In genomic region chr4:153905076-153905475, GRCm38 (mm10) we compare ENCODE assay signal across 18 mouse cellular contexts.
"Had no signal": no experiment of that assay in that cellular context is flagged by ENCODE, and none has a peak within 500 bp of the region (broad histone marks: within the 10 kb centered on the region; RNA-seq: fewer than 3 reads in every experiment).

No protein-coding gene starts in this region.

- H3K9ac ChIP-seq: liver, embryonic 13.5 days; neural tube, embryonic 15.5 days had no signal

- H3K27me3 ChIP-seq: liver, embryonic 13.5 days; neural tube, embryonic 12.5 days had no signal

- H3K4me3 ChIP-seq: left cerebral cortex, adult 2 months; liver, embryonic 13.5 days; neural tube, embryonic 12.5 days; neural tube, embryonic 15.5 days had no signal

- H3K4me2 ChIP-seq: liver, embryonic 13.5 days; midbrain, embryonic 11.5 days; neural tube, embryonic 12.5 days; neural tube, embryonic 15.5 days had no signal

- H3K36me3 ChIP-seq: liver, embryonic 13.5 days; neural tube, embryonic 12.5 days; neural tube, embryonic 15.5 days had no signal

- H3K27ac ChIP-seq: kidney, postnatal 0 days; left cerebral cortex, adult 2 months; liver, embryonic 13.5 days; neural tube, embryonic 12.5 days; neural tube, embryonic 15.5 days; stomach, postnatal 0 days had no signal

- DNase-seq: kidney, adult 11 months; kidney, postnatal 25 days; layer of hippocampus, postnatal 36 days; liver, embryonic 13.5 days; lung, adult 2 months; lung, postnatal 14 days; right cerebral cortex, adult 18-20 months; right cerebral cortex, postnatal 14 days; right cerebral cortex, postnatal 4 days; thymus, adult 2 months; thymus, postnatal 14 days; thymus, postnatal 4 days had no signal

- H3K4me1 ChIP-seq: liver, embryonic 13.5 days; neural tube, embryonic 12.5 days had no signal
